Mouse (Mus musculus) C2C12 (cell line): ENCODE results near the gene Rundc3a.

Experiments used
- CTCF ChIP-seq: IDR thresholded peaks from one replicate; pipeline ENCODE4 v1.5.1; 2011; ENCODE audit not compliant: control insufficient read depth, insufficient read depth, insufficient read length
- MYOG ChIP-seq: IDR thresholded peaks from one replicate; pipeline ENCODE4 v1.6.1; 2011; ENCODE audit not compliant: control insufficient read depth, insufficient read length; ENCODE audit errors: extremely low read depth
- USF1 ChIP-seq: IDR thresholded peaks from one replicate; pipeline ENCODE4 v1.6.1; 2011; ENCODE audit warnings: low read depth, mild to moderate bottlenecking, control low read depth, moderate library complexity

DNA sequence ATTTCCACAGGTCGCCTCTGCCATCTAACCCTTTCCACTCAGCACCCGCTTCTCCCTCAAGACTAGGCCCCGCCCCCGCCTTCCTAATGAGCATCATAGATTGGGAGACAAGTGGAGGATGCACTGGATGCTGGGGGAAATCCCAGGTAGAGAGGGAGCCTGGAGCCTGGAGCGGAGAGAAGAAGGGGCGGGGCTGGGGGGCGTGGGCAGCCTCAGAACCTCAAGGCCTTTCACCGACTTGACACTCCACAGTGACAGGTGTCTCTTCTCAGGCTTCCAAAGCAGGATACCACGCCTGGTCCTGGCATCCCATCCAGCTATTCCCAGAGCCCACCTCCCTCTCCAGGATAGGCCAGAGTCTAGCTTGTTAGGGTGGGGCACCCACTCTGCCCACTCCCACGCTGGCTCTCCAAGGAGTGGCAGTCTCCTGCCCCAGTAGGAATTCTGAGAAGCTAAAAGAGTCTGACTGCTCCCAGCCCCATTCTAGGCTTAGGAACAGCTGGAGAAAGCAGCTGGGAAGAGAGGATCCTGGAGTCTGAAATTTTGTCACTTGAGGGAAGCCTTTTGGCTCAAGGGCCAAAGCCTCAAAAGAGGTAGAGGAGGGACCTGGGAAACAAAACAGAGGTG lies 52.2 kb downstream of the Rundc3a start:
- TF ChIP-seq CTCF: no peak
- TF ChIP-seq USF1: no peak
- TF ChIP-seq MYOG: no peak
